Mouse (Mus musculus) megakaryocyte, embryonic 14.5 days (primary cell): ENCODE measurements around the gene Olig3.

Experiments
- FLI1 ChIP-seq: IDR thresholded peaks from 2 replicates; pipeline ENCODE4 v1.6.1; 2012; ENCODE audit warnings: low read length, inconsistent platforms, mixed read lengths
- GATA1 ChIP-seq: IDR thresholded peaks from 3 replicates; pipeline ENCODE4 v1.6.1; 2012; ENCODE audit warnings: mixed read lengths, low read length, inconsistent platforms, borderline replicate concordance

DNA sequence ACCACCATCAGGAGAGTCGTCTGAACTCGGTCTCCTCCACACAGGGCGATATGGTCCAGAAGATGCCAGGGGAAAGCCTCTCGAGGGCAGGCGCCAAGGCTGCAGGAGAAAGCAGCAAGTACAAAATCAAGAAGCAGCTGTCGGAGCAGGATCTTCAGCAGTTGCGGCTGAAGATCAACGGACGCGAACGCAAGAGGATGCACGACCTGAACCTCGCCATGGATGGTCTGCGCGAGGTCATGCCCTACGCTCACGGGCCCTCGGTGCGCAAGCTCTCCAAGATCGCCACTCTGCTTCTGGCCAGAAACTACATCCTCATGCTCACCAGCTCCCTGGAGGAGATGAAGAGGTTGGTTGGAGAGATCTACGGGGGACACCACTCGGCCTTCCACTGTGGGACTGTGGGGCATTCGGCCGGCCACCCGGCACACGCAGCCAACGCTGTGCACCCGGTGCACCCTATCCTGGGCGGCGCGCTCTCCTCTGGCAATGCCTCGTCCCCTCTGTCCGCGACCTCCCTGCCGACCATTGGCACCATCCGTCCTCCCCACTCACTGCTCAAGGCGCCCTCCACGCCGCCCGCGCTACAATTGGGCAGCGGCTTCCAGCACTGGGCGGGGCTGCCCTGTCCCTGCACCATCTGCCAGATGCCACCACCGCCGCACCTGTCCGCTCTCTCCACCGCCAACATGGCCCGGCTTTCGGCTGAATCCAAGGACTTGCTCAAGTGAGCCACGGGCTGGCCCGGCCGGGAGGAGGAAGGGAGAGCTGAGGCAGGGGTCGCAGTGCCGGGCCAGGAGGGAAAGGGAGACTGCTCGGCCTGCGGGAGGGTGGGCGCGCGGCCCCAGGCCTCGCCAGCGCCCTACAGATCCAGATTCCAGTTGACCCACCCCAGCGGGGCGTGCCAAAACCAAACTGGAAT lies 648 bp downstream of the Olig3 start:
- TF ChIP-seq GATA1: no peak
- TF ChIP-seq FLI1: no peak
